Mouse (Mus musculus) effector memory CD4-positive, alpha-beta T cell, adult 5 months (primary cell): Measurements from ENCODE around the gene St6gal1. TPM values are rescaled to one million over a fixed set of nuclear protein-coding genes. Genes with fewer than 3 reads are reported as not detected.

ENCODE experiments used
- polyA plus RNA-seq: library from polyadenylated mRNA; unstranded; fragments of 100-300 nt; shearing (Covaris generic); gene quantifications from one replicate; pipeline ENCODE4 v1.2.1, GENCODE M21; 2017

St6gal1 gene
- polyA plus RNA-seq, result 38.1 TPM

DNA sequence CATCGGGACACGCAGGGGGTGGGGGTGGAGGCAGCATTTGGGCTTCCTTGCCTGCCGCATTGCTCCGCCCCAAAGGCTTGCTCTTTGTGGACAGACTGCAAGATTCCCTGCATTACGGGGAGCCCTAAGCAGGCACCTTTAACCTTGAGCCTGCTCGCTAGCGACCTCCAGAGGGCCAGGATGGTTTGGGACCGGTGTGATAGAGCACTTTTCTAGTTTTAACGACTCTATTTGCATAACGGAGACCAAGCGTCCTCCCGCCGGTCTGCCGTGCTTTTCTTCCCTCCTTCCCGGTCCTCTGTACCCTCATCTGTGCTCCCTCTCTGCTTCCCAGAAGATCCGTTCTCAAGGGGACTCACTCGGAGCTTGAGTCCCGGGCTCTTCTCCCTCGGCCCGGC is at the start of gene St6gal1:
Gene St6gal1 (plus strand): TSS at position 70 of the 398 bp plus-strand sequence.

Other genes starting within 250 kb of the St6gal1 start
- not detected for gene Kng2, start 195.3 kb upstream of the St6gal1 start, polyA plus RNA-seq
- not detected for gene Kng1, start 166.9 kb upstream of the St6gal1 start, polyA plus RNA-seq
- gene Eif4a2, start 117.3 kb upstream of the St6gal1 start, polyA plus RNA-seq, result 432 TPM
- gene Rfc4, start 97.0 kb upstream of the St6gal1 start, polyA plus RNA-seq, result 15.6 TPM
- gene Adipoq, start 78.2 kb upstream of the St6gal1 start, polyA plus RNA-seq, result not detected
- gene Rtp1, start 204.4 kb downstream of the St6gal1 start, polyA plus RNA-seq, result not detected